17 mouse cellular contexts compared by ENCODE assay signal in the genomic region with DNA sequence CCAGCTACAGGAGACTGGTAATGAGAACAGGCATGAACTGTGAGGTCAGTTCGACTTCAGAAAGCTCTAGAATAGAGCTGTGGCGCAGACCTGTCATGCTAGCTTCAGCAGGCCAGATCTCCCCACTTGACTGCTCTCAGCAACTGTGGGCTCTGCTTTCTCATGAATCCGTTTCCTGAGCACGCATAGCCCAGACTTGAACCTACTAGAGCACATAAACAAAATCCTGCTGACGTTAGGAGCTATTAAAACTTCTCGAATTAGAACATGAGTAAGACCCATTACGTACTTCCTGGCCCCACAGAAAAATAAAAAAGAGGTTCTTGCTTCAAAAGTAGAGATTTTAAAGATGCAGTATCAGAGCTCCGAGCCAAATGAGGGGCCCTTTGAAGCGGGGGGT.
DNase-seq lines count a peak whose midpoint lies in the region; ATAC-seq and TF ChIP-seq lines count a peak whose summit lies in the region.
"Had no signal": no experiment of that assay in that cellular context is flagged by ENCODE, and none has a peak within 500 bp of the region (broad histone marks: within the 10 kb centered on the region; RNA-seq: fewer than 3 reads in every experiment).

No protein-coding gene starts in this region.

- 53% methylated on average over 9 of the region's 9 CpGs for WGBS in kidney, embryonic 15.5 days
- 62% methylated on average over 9 of the region's 9 CpGs for WGBS in kidney, embryonic 14.5 days
- WGBS in lung, postnatal 0 days = 56% methylated on average over 9 of the region's 9 CpGs
- 77% methylated on average over 9 of the region's 9 CpGs for WGBS in small intestine, adult 2 months

- DNase-seq in lung, postnatal 0 days (ENCODE audit: low spot score) = peak; percentile 66
- DNase-seq in lung, adult 18-20 months = no peak
- DNase-seq in Muller cell, postnatal 12 days (ENCODE audit: inconsistent ontology term) = no peak
- DNase-seq in adrenal gland, postnatal 4 days (ENCODE audit: low spot score in 2 of 2) = no peak
- DNase-seq: adrenal gland, postnatal 10 days; cerebellum, adult 11-12 months; cerebellum, adult 9-10 months; cerebellum, postnatal 25 days; heart, postnatal 14 days had no signal

- peak; percentile 84 for TF ChIP-seq EP300 in lung, postnatal 0 days (IDR thresholded peaks at IDR 0.05)

- no peaks in the 10 kb centered on the region for H3K36me3 ChIP-seq in kidney, embryonic 15.5 days
- H3K36me3 ChIP-seq in kidney, embryonic 14.5 days (ENCODE audit: control insufficient read depth, insufficient read depth, low read length) = no peaks in the 10 kb centered on the region
- no peaks in the 10 kb centered on the region for H3K36me3 ChIP-seq in lung, postnatal 0 days (ENCODE audit: insufficient read depth, low read length)
- H3K36me3 ChIP-seq in small intestine, adult 2 months (ENCODE audit: control insufficient read depth, insufficient read depth, low read length) = no peaks in the 10 kb centered on the region
- H3K36me3 ChIP-seq: embryonic facial prominence, embryonic 12.5 days; forebrain, embryonic 15.5 days; heart, embryonic 15.5 days; hindbrain, embryonic 15.5 days had no signal

- no peak overlapping the region for H3K4me2 ChIP-seq in kidney, embryonic 15.5 days
- H3K4me2 ChIP-seq in kidney, embryonic 14.5 days (replicated peaks; ENCODE audit: low read depth, low read length) = no peak overlapping the region
- no peak overlapping the region for H3K4me2 ChIP-seq in lung, postnatal 0 days (replicated peaks; ENCODE audit: low read depth, low read length)
- H3K4me2 ChIP-seq: embryonic facial prominence, embryonic 12.5 days; forebrain, embryonic 15.5 days; heart, embryonic 11.5 days; heart, embryonic 15.5 days; hindbrain, embryonic 15.5 days had no signal

- ATAC-seq in kidney, embryonic 15.5 days (replicated peaks; ENCODE audit: low FRiP score) = 0 out of 2 replicates have a peak, but pooled peaks have one; percentile 22
- no peak for ATAC-seq in kidney, embryonic 14.5 days (ENCODE audit: low FRiP score, low TSS enrichment)
- ATAC-seq in lung, postnatal 0 days = peak; percentile 70
- ATAC-seq: forebrain, embryonic 15.5 days had no signal

- H3K27me3 ChIP-seq in kidney, embryonic 15.5 days = no peaks in the 10 kb centered on the region
- no peaks in the 10 kb centered on the region for H3K27me3 ChIP-seq in kidney, embryonic 14.5 days (ENCODE audit: control insufficient read depth, insufficient read depth, low read length)
- no peaks in the 10 kb centered on the region for H3K27me3 ChIP-seq in lung, postnatal 0 days (replicated peaks; ENCODE audit: insufficient read depth, low read length)
- no peaks in the 10 kb centered on the region for H3K27me3 ChIP-seq in small intestine, adult 2 months (ENCODE audit: control insufficient read depth, insufficient read depth, low read length)
- H3K27me3 ChIP-seq: embryonic facial prominence, embryonic 12.5 days; forebrain, embryonic 15.5 days; heart, embryonic 15.5 days; hindbrain, embryonic 15.5 days had no signal

- TF ChIP-seq CTCF in lung, postnatal 0 days (IDR thresholded peaks at IDR 0.05) = no peak
- no peak for TF ChIP-seq CTCF in small intestine, adult 2 months (IDR thresholded peaks at IDR 0.05; ENCODE audit: extremely low read depth, insufficient read length, insufficient replicate concordance, low read depth, low read length)

- H3K4me3 ChIP-seq in kidney, embryonic 15.5 days (replicated peaks) = no peak overlapping the region
- no peak overlapping the region for H3K4me3 ChIP-seq in kidney, embryonic 14.5 days (ENCODE audit: low read length)
- H3K4me3 ChIP-seq in lung, postnatal 0 days (ENCODE audit: low read depth, low read length) = no peak overlapping the region
- no peak overlapping the region for H3K4me3 ChIP-seq in small intestine, adult 2 months (ENCODE audit: low read depth, low read length)
- H3K4me3 ChIP-seq: embryonic facial prominence, embryonic 12.5 days; forebrain, embryonic 15.5 days; heart, embryonic 15.5 days; hindbrain, embryonic 15.5 days had no signal

- H3K9me3 ChIP-seq in kidney, embryonic 15.5 days (replicated peaks) = no peaks in the 10 kb centered on the region
- no peaks in the 10 kb centered on the region for H3K9me3 ChIP-seq in kidney, embryonic 14.5 days (ENCODE audit: control insufficient read depth, low read length)
- H3K9me3 ChIP-seq in lung, postnatal 0 days (ENCODE audit: low read length) = no peaks in the 10 kb centered on the region
- H3K9me3 ChIP-seq: embryonic facial prominence, embryonic 12.5 days; forebrain, embryonic 15.5 days; heart, embryonic 15.5 days; hindbrain, embryonic 15.5 days had no signal

- 0 out of 2 replicates have a peak, but pooled peaks cover 9% of the 10 kb centered on the region for H3K4me1 ChIP-seq in kidney, embryonic 15.5 days
- 0 out of 2 replicates have a peak, but pooled peaks cover 2% of the 10 kb centered on the region for H3K4me1 ChIP-seq in kidney, embryonic 14.5 days (ENCODE audit: control insufficient read depth, insufficient read depth, low read length)
- 0 out of 2 replicates have a peak, but pooled peaks cover 7% of the 10 kb centered on the region for H3K4me1 ChIP-seq in lung, postnatal 0 days (ENCODE audit: insufficient read depth, low read depth, low read length)
- peaks cover 2% of the 10 kb centered on the region for H3K4me1 ChIP-seq in small intestine, adult 2 months (ENCODE audit: control insufficient read depth, insufficient read depth, insufficient read length, low read length)
- H3K4me1 ChIP-seq: embryonic facial prominence, embryonic 12.5 days; forebrain, embryonic 15.5 days; heart, embryonic 15.5 days; hindbrain, embryonic 15.5 days had no signal

- TF ChIP-seq POLR2A in small intestine, adult 2 months (IDR thresholded peaks at IDR 0.05; ENCODE audit: low read depth, low read length) = no peak

- no peak overlapping the region for H3K27ac ChIP-seq in kidney, embryonic 15.5 days
- no peak overlapping the region for H3K27ac ChIP-seq in kidney, embryonic 14.5 days (ENCODE audit: low read depth, low read length)
- H3K27ac ChIP-seq in lung, postnatal 0 days (ENCODE audit: low read length) = no peak overlapping the region
- H3K27ac ChIP-seq in small intestine, adult 2 months (ENCODE audit: insufficient read depth, low read depth, low read length) = peak overlapping the region; percentile 60; the same call in 1 of the 2 replicates
- H3K27ac ChIP-seq: embryonic facial prominence, embryonic 12.5 days; forebrain, embryonic 15.5 days; heart, embryonic 15.5 days; hindbrain, embryonic 15.5 days had no signal

- H3K9ac ChIP-seq in kidney, embryonic 15.5 days = no peak overlapping the region
- no peak overlapping the region for H3K9ac ChIP-seq in kidney, embryonic 14.5 days (ENCODE audit: low read depth, low read length)
- H3K9ac ChIP-seq in lung, postnatal 0 days (replicated peaks; ENCODE audit: low read depth) = no peak overlapping the region
- H3K9ac ChIP-seq: embryonic facial prominence, embryonic 12.5 days; forebrain, embryonic 15.5 days; heart, embryonic 15.5 days; hindbrain, embryonic 15.5 days had no signal
